Mouse (Mus musculus): Measurements from ENCODE around the gene Cherp. TPM values are rescaled to one million over a fixed set of nuclear protein-coding genes. Genes with fewer than 3 reads are reported as not detected.

Cherp gene
- total and polyA plus RNA-seq, 3 experiments: 8.9 to 80.4 (median 18.1) TPM

- Histone ChIP-seq H3K79me2 (replicated peaks; ENCODE audit: control insufficient read depth, extremely low read depth, insufficient read depth, poor library complexity, severe bottlenecking) (peaks cover 19% of the 10 kb centered on the region), H3K9ac (ENCODE audit: insufficient read depth, low read depth) (no peak overlapping the region), H3K36me3 (replicated peaks in 1 of 2; ENCODE audit: control insufficient read depth in 1 of 2, insufficient read depth in 1 of 2, low read length in 1 of 2) (peaks cover 3 to 71% of the 10 kb centered on the region in 2 experiments), H3K27ac (ENCODE audit: insufficient read depth, low read depth) (no peak overlapping the region), H3K4me2 (ENCODE audit: insufficient read depth, low read depth, poor library complexity, severe bottlenecking) (no peak overlapping the region), H3K27me3 (replicated peaks) (no peaks in the 10 kb centered on the region), H3K4me1 (ENCODE audit: control insufficient read depth in 1 of 2, insufficient read depth in 2 of 2) (peaks cover 0 to 7% of the 10 kb centered on the region in 2 experiments; a peak in 2 of 4 replicates), H3K4me3 (replicated peaks in 1 of 3; ENCODE audit: low read depth in 2 of 3, low read length in 2 of 3, poor library complexity in 1 of 3) (no peak overlapping the region), H3K9me3 (replicated peaks; ENCODE audit: low read length) (no peaks in the 10 kb centered on the region)
- in situ Hi-C loops (cut with MboI; ENCODE audit: low pct_ligation_motif_present, low pct_unique_long_range_greater_than_20kb, low sequenced_read_pairs) (no loop called here), dilution Hi-C loops (cut with MboI; ENCODE audit: extremely low pct_ligation_motif_present, extremely low pct_unique_long_range_greater_than_20kb, low sequenced_read_pairs) (no loop called here)
- no peak for DNase-seq (ENCODE audit: extremely low read depth)
- TF ChIP-seq TBP (conservative IDR thresholded peaks at IDR 0.05; ENCODE audit: low read depth, low read length) (no peak), ELF1 (IDR thresholded peaks at IDR 0.05; ENCODE audit: low read depth, low read length) (no peak), JUN (IDR thresholded peaks at IDR 0.05; ENCODE audit: insufficient read depth, low read depth, low read length) (no peak), RCOR1 (conservative IDR thresholded peaks at IDR 0.05; ENCODE audit: low read depth, low read length) (no peak), ZNF384 (IDR thresholded peaks at IDR 0.05; ENCODE audit: low read depth, low read length) (no peak), CHD2 (IDR thresholded peaks at IDR 0.05; ENCODE audit: low read length) (no peak), MAFK (IDR thresholded peaks at IDR 0.05; ENCODE audit: insufficient replicate concordance, low read length) (no peak), TCF12 (IDR thresholded peaks at IDR 0.05; ENCODE audit: low read depth, low read length) (no peak), RAD21 (IDR thresholded peaks at IDR 0.05; ENCODE audit: low read depth, low read length) (no peak), POLR2A (IDR thresholded peaks at IDR 0.05; ENCODE audit: low read depth, low read length) (no peak), SIN3A (IDR thresholded peaks at IDR 0.05; ENCODE audit: low read length) (no peak)
Measured at GRCm38 (mm10) chr8:72517421-72517988, 42.5 kb upstream of the Cherp start.

DNA sequence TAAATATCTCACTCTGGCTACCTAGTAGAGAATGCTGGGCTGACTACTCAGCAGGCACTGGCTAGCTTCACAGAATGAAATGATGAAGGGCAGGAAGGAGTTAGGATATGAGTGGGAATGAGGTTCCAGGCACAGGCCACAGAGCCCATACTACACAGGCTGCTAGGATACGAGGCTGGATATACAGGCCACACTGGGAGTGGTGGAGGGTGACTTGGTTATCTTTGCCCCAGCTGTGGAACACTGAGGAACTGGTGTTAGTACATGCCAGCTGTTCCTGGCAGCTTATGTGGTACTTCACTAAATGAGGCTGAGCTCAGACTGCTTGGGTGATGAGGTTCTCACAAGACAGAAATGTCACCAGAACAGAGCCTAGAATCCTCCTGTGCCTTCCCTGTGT is 38.1 kb upstream of the Cherp start:
- no peak overlapping the region for H3K4me2 ChIP-seq (ENCODE audit: insufficient read depth, low read depth, poor library complexity, severe bottlenecking)
- H3K4me3 ChIP-seq (replicated peaks in 1 of 3; ENCODE audit: low read depth in 2 of 3, low read length in 2 of 3, poor library complexity in 1 of 3): no peak overlapping the region
- dilution Hi-C loops (cut with MboI; ENCODE audit: extremely low pct_ligation_motif_present, extremely low pct_unique_long_range_greater_than_20kb, low sequenced_read_pairs) (no loop called here), in situ Hi-C loops (cut with MboI; ENCODE audit: low pct_ligation_motif_present, low pct_unique_long_range_greater_than_20kb, low sequenced_read_pairs) (no loop called here)
- peaks cover 3 to 78% of the 10 kb centered on the region in 2 experiments for H3K36me3 ChIP-seq (replicated peaks in 1 of 2; ENCODE audit: control insufficient read depth in 1 of 2, insufficient read depth in 1 of 2, low read length in 1 of 2)
- H3K9ac ChIP-seq (ENCODE audit: insufficient read depth, low read depth): no peak overlapping the region
- no peaks in the 10 kb centered on the region for H3K9me3 ChIP-seq (replicated peaks; ENCODE audit: low read length)
- peaks cover 3 to 23% of the 10 kb centered on the region in 2 experiments; a peak in 3 of 4 replicates for H3K4me1 ChIP-seq (ENCODE audit: control insufficient read depth in 1 of 2, insufficient read depth in 2 of 2)
- H3K27me3 ChIP-seq (replicated peaks): no peaks in the 10 kb centered on the region
- TF ChIP-seq TBP (conservative IDR thresholded peaks at IDR 0.05; ENCODE audit: low read depth, low read length): no peak
- TF ChIP-seq CTCF (conservative IDR thresholded peaks at IDR 0.05 in 1 of 2, IDR thresholded peaks at IDR 0.05 in 1 of 2; ENCODE audit: low read depth in 2 of 2, low read length in 2 of 2): no peak
- no peak for DNase-seq (ENCODE audit: extremely low read depth)
- no peak overlapping the region for H3K27ac ChIP-seq (ENCODE audit: insufficient read depth, low read depth)
- H3K79me2 ChIP-seq (replicated peaks; ENCODE audit: control insufficient read depth, extremely low read depth, insufficient read depth, poor library complexity, severe bottlenecking): peaks cover 23% of the 10 kb centered on the region

GRCm38 (mm10) chr8:72512648-72513047 is 37.6 kb upstream of the Cherp start:
- dilution Hi-C loops (cut with MboI; ENCODE audit: extremely low pct_ligation_motif_present, extremely low pct_unique_long_range_greater_than_20kb, low sequenced_read_pairs): no loop called here
- peaks cover 23% of the 10 kb centered on the region for H3K79me2 ChIP-seq (replicated peaks; ENCODE audit: control insufficient read depth, extremely low read depth, insufficient read depth, poor library complexity, severe bottlenecking)
- in situ Hi-C loops (cut with MboI; ENCODE audit: low pct_ligation_motif_present, low pct_unique_long_range_greater_than_20kb, low sequenced_read_pairs): no loop called here
- no peak for DNase-seq (ENCODE audit: extremely low read depth)
- H3K9me3 ChIP-seq (replicated peaks; ENCODE audit: low read length): no peaks in the 10 kb centered on the region
- H3K27ac ChIP-seq (ENCODE audit: insufficient read depth, low read depth): no peak overlapping the region
- H3K4me3 ChIP-seq (replicated peaks in 1 of 3; ENCODE audit: low read depth in 2 of 3, low read length in 2 of 3, poor library complexity in 1 of 3): no peak overlapping the region
- H3K4me2 ChIP-seq (ENCODE audit: insufficient read depth, low read depth, poor library complexity, severe bottlenecking): no peak overlapping the region
- H3K4me1 ChIP-seq (ENCODE audit: control insufficient read depth in 1 of 2, insufficient read depth in 2 of 2): peaks cover 3 to 23% of the 10 kb centered on the region in 2 experiments; a peak in 3 of 4 replicates
- TF ChIP-seq SIN3A (IDR thresholded peaks at IDR 0.05; ENCODE audit: low read length): no peak
- TF ChIP-seq ELF1 (IDR thresholded peaks at IDR 0.05; ENCODE audit: low read depth, low read length): no peak
- TF ChIP-seq MXI1 (IDR thresholded peaks at IDR 0.05; ENCODE audit: low read depth, low read length): no peak
- no peak for TF ChIP-seq IRF4 (IDR thresholded peaks at IDR 0.05; ENCODE audit: low read depth, low read length)
- H3K27me3 ChIP-seq (replicated peaks): no peaks in the 10 kb centered on the region
- peaks cover 3 to 82% of the 10 kb centered on the region in 2 experiments for H3K36me3 ChIP-seq (replicated peaks in 1 of 2; ENCODE audit: control insufficient read depth in 1 of 2, insufficient read depth in 1 of 2, low read length in 1 of 2)
- no peak overlapping the region for H3K9ac ChIP-seq (ENCODE audit: insufficient read depth, low read depth)

Measured in CH12.LX (cell line).